Mouse (Mus musculus) c-Kit-positive CD71-negative TER-119-negative erythroid progenitor cells, embryonic 14.5 days (primary cell): ENCODE results near the gene St6galnac6.
A peak's percentile ranks its signal among the peaks of the same experiment; 100 is the strongest.

Source experiments
- DNase-seq: peaks from one replicate; pipeline ENCODE4 v3.0.0-alpha.2; 2013; ENCODE audit warnings: low read depth

The St6galnac6 gene

DNA sequence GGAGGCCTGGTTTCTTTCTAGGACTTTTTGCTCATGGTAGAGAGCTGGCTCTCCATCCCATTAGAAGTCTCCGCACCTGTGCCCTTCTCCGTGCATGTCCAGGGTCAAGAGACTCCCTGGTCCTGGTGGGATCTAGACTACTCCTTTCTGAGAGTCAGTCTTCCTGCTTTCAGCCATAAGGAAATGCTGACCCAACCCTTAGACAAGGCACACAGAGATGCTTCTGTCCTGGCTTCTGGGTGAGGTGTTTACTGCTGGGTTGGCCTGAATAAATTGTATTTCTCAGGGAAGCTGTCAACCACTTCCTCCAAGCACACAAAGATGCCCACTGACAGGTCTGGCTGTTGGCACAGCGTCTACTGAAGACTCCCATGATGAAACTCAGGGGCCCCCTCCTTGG, at the start of gene St6galnac6:
St6galnac6 (plus strand) TSS at position 301 of the 400 bp plus-strand sequence.
- DNase-seq, result no peak

DNA sequence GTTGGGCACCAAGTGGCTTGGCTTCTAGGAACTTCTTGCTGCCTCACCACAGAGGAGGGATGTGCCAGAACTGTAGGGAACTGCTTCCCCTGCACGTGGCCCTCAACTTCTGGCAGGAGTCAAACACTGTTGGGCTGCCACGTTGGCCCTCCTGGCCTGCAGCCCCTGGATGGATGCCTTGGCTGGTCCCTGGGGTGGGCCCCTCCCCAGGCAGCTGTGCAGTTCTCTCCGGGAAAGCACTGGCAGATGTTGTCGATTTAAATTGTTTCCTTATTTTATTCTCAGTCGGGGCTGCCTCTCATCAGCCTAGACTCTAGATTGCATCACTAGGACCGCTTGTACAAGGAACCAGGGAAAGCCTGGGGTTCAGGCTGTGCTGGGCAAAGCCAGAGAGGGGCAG, 49.7 kb upstream of the St6galnac6 start:
- no peak for DNase-seq

DNA sequence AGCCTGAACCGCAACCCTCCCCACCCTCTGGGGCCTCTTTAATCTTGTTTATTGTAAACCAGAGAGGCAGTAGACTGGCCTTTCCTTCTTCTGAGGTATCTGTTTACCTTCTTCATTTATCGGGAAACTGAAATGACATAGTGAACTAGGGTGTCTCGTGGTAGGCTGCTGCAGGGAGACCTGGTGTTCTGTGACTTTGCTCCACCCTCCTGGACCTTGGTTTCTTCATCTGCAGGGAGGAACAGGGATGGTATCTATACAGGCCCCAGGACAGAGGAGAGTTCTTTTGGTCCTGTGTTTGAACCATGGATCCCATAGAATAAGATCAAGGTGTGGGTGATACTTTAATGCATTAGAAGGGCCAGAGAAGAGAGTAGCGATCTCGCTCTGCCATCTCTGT, 48.3 kb upstream of the St6galnac6 start:
- DNase-seq, result no peak

DNA sequence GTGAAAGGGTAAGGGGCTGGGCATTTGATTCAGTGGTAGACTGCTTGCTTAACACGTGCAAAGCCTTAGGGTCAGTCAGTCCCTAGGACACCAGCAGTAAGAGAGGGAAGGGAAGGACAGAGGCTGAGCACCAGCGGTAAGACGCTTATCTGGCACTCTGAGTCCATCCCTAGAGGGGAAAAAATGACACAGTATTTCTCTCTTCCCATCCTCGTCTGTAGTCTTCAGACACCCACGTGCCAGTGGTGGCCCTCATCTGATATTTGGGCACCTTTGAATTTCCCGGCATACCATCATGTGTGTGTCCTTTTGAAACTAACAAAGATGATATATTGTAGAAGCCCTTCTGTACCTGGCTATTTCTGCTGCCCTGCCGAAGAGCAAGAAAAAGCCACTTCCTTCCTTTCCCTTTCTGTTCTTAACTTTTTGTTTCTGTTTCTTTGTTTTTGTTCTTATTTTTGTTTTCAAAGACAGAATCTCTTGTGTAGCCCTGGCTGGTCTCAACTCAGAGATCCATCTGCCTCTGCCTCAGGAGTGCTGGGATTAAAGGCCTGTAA, 45.8 kb upstream of the St6galnac6 start:
- no peak for DNase-seq

DNA sequence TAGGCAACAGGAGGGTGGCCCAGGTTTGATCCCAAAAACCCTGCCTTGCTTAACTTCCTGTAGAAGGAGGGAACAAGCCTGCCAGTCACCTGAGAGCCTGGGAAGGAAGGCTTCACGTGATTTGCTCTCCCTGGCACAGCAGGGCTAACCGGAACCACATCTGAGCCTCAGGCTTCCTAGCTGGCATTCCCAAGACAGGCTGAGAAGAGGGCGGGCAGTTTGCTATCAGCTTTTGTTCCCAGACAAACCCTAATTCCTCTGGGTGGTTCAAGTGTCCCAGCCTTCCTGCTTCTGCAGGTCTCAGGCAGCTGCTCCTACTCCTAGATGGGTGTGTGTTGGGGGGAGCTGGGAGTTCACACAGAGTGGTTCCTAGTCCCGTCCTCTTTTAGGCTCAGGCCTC, 44.0 kb upstream of the St6galnac6 start:
- DNase-seq, result no peak

DNA sequence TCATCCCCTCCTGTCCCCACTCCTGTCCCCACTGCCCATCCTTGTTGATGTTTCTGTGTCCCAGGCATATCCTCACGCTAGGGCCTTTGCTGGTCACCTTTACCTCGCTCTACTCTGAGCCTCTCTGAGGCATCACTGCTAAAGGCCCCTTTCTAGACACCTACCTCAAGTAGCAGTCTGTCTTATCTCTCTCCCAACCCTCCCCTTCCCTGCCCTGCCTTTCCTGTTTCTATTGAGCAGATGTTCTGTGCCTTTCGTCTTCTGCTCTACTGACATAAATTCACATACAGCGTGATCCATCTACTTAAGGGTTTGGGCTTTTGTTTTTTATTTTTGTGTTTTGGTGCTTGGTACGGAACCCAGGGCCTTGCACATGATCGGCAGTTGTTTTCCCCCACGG, 43.5 kb upstream of the St6galnac6 start:
- DNase-seq, result no peak

DNA sequence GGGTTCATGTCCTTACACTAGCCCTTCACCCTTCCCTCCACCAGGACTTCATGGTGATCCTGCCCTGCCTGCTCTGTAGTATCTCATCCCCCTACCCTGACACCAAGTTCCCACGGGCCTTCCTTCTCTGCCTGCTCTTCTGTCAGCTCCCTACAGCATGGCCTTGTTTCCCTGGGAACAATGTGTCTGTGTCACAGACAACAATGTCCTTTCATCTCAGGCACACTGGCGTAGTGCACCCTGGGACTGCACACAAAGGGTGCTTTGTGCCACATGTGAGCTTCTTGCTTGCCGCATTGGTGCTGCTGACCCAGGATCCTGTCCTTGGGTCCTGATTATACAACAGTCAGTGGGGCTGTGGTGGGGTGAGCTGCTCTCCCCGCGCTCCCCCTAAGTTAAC, 39.9 kb upstream of the St6galnac6 start:
- DNase-seq, result no peak

DNA sequence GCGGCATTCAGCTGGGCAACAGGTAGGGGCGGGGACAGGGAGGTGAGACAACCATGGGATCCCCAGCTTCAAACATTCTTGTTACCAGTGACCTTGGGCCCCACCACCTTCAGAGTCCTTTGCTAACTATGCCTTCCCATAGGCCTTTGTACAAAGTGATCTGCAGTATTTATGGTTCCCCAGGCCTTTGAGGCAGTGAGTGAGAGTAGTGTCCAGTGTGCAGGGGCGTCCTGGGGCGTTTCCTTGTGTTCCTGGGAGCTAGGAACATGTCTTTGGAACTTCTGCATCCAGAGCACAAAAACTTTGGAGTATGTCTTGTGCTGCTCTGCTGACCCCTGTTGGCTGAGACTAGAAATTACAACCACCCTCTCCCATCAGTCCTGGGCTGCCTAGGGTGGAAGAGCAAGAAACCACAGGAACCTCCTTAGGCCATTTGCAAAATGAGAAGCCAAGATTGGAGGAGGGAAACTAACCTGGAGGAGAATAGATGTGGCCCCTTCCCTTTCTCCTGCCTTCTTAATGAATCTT, 32.9 kb upstream of the St6galnac6 start:
- DNase-seq, result peak; percentile 68

DNA sequence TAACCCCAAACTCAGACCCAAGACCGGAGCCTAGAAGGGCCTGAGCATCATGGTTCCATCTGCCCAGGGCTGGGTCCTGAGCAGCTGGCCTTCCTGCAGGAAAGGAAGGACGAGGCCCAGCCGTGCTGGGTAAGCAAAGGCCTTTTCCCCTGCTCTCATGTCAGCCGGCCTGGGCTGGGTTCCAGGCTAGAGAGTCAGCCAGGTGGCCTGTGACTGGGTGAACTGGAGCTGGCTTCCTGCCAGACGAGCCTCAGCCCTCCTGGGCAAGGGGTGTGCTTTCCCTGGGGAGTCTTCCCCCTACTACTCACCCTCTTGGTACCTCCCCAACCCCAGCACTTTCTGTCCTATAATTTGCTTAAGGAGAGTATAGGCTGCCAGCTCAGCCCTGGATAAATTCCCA, 31.4 kb upstream of the St6galnac6 start:
- DNase-seq, result no peak

DNA sequence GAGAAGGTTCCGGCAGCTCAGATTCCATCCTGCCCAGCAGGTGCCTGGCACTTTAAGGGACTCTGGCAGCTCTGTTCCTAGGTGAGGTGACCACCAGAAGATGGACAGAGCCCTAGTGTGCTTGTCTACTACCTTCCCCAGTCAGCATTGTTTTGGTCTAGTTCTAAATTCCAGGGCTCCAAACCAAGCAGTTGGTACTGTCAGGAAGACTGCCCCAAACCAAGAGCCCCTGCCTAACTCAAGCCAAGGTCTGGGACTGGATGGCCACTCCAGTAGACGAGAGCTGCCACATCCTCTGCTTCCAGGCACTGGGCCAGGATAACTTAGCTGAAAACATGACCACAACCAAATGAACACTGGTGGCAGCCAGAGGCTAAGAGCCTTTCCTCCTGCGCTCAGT, 30.6 kb upstream of the St6galnac6 start:
- DNase-seq, result no peak

DNA sequence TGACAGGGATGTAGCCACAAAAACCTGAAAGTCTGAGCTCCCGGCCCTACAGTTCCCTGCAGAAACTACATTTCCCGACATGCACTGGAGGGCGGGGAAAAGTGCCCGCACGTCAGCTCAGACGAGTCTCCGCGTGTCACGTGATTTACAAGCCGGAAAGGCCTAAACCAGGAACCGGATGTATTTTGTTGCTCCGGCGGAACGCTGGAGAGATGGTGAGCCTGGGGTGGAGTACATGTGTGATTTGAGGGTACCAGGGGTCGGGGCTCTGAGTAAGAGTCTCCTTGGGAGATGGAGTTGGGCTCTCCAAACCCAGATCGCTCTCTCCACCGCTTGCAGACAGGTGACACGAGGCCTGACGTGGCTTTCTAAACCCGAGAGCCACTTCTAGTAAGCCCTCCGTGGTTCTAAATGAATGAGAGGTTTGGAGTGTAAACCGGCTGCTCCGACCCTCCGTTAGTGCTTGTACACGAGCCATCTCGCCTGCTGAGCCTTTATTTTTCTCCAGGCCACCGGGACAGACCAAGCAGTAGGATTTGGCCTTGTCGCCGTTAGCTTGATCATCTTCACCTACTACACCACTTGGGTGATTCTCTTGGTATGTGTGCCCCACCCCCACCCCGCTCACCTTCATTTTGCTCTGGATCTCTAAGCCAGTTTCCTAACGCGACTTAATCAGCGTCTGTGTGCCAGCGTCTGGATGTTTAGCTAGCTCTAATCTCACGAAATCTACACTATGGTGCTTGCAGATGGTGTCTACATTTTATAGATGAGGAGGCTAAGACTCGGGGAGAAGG, 28.6 kb upstream of the St6galnac6 start, which contains the start of gene Dpm2:
Dpm2 (plus strand) TSS at position 161 of the 797 bp plus-strand sequence.
- peak; percentile 90 for DNase-seq

DNA sequence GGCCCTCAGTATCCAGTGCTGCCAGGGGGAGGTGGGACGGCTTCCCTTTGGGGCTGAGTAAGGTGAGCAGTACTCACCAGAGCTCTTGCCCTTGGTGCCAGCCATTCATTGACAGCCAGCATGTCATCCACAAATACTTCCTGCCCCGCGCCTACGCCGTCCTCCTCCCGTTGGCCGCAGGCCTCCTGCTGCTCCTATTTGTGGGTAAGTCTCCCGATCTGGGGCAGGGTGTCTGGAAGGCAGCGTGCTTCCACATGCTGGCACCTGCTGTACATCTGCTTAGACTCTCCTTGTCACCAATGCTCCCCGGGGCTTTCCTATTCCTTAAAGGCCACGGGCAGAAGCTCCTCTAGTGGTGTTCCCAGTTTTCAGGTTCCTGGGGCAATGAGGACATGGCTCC, 27.3 kb upstream of the St6galnac6 start:
- DNase-seq, result no peak

DNA sequence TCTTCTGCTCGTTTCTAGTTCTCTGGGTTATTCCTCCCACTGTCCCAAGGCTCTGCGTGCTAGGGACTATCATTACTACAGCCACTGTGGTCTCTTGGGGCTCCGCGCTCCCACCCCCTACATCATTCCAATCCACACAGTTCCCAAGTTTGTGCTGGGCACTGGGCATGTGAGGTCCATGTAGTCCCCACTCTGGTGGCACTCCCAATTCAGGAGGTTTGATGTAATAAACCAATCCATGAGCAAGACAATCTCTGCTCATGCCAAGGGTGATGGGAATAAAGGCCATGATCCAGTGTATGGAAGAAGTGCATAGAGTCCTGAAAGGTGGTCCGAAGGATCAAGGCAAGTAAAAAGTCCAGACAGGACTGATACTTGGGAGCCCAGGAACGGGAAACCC, 25.0 kb upstream of the St6galnac6 start, which contains the start of gene Pip5kl1:
Pip5kl1 (plus strand) TSS at position 301 of the 400 bp plus-strand sequence.
- DNase-seq, result no peak

DNA sequence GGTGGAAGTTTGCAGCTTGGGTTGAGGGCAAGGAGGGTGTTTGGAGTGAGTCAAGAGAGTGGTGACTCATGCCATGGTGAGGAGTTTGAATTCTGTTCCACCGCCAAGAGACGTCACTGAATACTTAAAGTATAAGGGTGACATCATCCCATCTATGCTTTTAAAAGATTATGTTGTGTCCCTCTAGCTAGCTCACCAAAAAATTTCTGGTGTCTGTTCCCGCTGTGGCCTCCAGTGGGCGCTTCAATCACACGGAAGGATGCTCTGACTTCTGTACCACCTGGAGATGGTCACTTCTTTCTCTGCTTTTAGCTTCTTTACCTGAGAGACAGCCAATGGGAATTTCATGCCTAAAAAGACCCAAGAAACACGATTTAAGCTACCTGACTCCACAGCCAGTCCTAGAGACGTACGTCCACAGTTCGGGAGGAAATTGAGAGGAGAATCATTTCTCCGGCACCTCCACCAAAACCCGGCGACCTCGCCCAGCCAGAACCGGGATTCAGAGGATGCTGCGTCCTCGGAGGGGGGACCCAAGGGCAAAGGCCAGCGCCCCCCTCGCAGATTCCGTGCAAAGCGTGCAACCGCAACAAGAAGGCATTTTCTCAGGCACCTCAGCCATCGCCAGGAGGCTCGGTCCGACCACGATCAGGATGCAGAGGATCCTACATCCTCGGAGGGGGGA, 24.5 kb upstream of the St6galnac6 start:
- DNase-seq, result peak; percentile 65

DNA sequence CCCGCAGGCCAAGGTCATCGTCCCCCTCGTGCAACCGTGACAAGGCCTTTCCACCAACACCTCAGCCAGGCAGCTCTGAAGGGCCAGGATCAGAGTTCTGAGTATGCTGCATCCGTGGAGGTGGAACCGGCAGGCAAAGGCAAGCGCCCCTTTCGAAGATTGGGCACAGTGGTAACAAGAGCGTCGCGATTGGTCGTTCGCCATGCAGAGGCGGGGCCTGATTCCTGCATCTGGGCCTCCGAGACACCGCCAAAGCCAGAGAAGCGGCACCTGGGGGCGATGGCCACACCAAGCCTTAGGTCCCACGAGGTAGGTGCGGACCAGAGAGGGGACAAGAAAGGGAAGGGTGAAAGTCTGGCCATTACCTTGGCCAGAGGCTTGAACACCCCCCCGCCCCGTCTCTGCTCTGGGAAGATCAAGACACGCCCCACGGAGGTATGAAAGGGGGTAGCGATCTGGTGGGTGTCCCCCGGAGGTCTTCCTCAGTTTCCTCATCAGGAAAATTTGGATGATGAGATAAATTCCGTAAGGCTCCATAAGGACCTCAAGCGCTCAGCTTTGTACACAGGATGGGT, 23.8 kb upstream of the St6galnac6 start, which contains the start of gene 9430097D07Rik:
9430097D07Rik (minus strand) TSS at position 99 of the 575 bp plus-strand sequence.
- peak; percentile 31 for DNase-seq

DNA sequence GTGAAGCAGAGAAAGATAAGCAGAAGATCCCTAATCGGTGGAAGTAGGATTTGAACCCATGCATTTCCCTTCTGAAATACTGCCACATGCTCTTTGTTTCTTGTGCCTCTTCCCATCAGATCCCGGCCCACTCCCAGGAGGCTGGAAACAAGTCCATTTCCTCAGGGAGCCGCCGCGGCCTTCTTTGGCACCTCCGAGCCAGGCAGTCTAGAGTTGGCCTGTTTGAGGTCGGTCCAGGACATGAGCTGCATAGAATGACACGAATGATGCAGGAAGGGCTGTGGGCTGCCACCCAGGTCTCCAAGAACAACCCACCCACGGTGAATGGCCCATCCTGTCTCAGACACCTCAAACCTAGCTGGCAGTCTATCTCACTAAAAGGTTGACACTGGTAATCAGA, 23.0 kb upstream of the St6galnac6 start:
- no peak for DNase-seq

DNA sequence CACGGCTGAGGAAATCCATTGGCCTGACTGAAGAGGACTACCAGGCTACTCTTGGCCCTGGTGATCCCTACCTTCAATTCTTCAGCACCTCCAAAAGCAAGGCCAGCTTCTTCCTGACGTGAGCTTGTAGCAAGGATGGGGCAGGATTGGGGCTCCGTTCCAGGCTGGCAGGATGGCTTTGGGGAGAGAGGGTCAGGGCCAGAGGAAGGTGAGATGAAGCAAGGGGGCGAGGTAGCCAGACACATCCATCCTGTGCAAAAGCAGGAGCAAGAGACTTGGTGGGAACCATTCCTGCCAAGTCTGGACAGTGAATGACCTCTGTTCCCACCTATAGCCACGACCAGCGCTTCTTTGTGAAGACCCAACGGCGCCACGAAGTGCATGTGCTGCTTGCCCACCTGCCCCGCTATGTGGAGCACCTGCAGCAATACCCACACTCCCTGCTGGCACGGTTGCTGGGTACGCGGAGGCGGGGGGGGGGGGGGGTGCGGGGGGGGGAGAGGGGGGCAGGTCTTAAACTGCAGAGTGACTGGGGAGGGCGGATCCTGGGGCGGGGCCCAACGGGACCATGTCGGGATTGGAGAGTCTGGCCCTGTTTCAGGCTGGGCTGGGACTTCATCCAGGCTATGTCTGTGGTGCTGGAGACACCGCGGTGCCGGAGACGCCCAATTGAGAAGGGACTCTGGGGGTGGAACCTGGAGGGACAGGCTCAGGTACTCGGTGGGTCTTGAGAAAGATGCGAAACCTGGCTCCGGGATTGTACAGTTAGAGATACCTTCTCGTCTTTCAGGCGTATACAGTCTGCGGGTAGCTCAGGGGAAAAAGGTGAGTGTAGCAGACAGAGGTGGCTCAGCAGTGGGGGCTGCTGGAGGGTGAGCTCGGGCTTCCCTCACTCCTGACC, 21.1 kb upstream of the St6galnac6 start:
- DNase-seq, result no peak

DNA sequence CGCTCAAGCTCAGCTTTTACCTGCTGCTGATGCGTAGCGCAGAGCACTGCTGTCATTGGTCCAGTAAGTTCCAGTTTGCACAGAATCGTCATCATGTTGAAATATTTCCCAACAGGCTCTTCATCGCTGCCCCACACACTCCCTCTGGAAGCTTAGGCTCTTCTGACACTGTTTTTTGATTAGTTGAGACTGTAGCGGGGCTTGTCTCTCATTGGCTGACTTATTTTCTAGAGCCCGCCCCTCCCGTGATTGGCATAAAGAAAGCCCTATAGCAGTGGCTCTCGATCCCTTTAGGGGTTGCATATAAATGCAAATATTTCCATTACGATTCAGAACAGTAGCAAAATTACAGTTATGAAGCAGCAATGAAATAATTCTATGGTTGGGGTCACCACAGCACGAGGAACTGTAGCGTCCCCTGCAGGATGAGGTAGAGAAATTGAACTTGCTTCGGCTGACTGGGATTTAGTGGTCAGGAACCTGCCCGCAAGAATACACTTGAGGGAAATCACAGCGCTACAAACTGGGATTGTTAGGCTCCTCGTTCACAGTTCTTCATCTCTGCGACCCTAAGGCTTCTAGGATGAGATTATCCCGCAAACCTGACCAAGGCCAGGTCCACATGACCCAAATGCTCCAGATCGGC, 17.9 kb upstream of the St6galnac6 start:
- no peak for DNase-seq

DNA sequence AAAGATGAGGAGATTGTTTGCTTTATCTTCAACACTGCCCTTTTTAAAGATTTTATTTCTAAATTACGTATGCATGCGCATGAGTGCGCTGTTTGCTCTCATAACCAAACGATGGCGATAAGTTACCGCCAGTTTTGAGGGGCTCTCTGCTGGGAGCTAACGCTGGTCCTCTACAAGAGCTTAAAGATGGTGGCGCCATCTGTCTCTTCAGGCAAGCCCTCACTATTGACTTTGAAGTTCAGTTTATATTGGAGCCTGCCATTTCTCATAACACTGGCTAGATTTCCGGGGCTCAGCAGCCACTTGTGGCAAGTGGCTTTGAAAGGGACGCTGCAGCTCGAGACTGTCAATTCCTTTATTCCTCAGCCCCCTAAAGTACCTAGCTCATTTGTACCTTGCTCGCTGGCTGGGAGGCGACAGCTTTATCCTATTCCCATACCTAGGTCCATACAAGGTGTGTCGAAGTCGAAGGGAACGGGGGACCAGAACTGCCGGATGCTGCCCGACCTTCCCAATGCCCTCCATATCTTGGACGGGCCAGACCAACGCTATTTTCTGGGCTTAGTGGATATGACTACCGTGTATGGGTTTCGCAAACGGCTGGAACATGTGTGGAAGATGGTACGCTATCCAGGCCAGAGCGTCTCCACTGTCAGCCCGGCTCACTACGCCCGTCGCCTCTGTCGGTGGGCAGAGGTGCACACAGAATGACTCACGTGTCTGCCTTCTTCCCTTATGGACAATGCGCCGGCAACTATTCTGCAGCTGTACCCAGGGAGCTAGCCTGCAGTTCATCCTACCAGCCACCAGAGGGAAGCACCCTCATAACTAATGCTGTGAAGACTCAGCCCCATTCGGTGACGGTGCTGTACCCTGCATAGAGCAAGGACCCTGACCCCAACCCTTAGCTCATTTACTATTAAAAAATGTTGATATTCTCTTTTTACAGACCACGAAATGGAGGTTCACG, 16.4 kb upstream of the St6galnac6 start:
- peak; percentile 86 for DNase-seq
